Mouse (Mus musculus): ENCODE data around the gene Gpr176. TPM values are rescaled to one million over a fixed set of nuclear protein-coding genes. Genes with fewer than 3 reads are reported as not detected.

Gpr176 gene
- total RNA-seq, 1 experiment from 2014 or later = not detected

Other genes with a start within 250 kb of the Gpr176 start
- gene Fsip1, start 116.5 kb downstream of the Gpr176 start, total RNA-seq (2017) = 0.94 and 0.99 TPM in 2 replicates
- gene Eif2ak4, start 15.2 kb upstream of the Gpr176 start, total RNA-seq (2017) = 23.0 and 23.5 TPM in 2 replicates
- 206 and 209 TPM in 2 replicates for gene Srp14, start 106.3 kb upstream of the Gpr176 start, total RNA-seq (2017)
- gene Bmf, start 176.3 kb upstream of the Gpr176 start, total RNA-seq (2017) = 1.9 and 2.6 TPM in 2 replicates
- 85.6 and 101 TPM in 2 replicates for gene Bub1b, start 224.8 kb upstream of the Gpr176 start, total RNA-seq (2017)